Mouse (Mus musculus) spleen, postnatal 36 days (tissue): Measurements from ENCODE around the gene Tshr.
"Not testable (repeated sequence)": the region's sequence is repeated elsewhere in the genome, so short reads cannot be mapped to it uniquely, and the experiment has no call there.

Experiments
- DNase-seq, 2 experiments: peaks; one replicate each; pipeline ENCODE4 v3.0.0; 2022; ENCODE audit warnings: low spot score in 2 of 2, mixed read lengths in 1 of 2

The Tshr gene

GRCm38 (mm10) chr12:91496226-91496558 is 111.8 kb downstream of the Tshr start:
- no peak for DNase-seq

- no peak for DNase-seq
Observed at GRCm38 (mm10) chr12:91500475-91500874, 116.1 kb downstream of the Tshr start.

GRCm38 (mm10) chr12:91511766-91512165 is 127.4 kb downstream of the Tshr start:
- DNase-seq = no peak

- DNase-seq = no peak
Observed at GRCm38 (mm10) chr12:91513980-91514379, 129.6 kb downstream of the Tshr start.

- DNase-seq = no peak
Observed at GRCm38 (mm10) chr12:91517808-91518207, 133.4 kb downstream of the Tshr start.

- no peak for DNase-seq
Observed at GRCm38 (mm10) chr12:91523626-91524025, 139.3 kb downstream of the Tshr start.

- DNase-seq = no peak
Observed at GRCm38 (mm10) chr12:91534514-91534913, 150.2 kb downstream of the Tshr start.

GRCm38 (mm10) chr12:91540202-91540601 is 155.8 kb downstream of the Tshr start:
- DNase-seq = no peak

GRCm38 (mm10) chr12:91549471-91549870 is 165.1 kb downstream of the Tshr start:
- no peak for DNase-seq

- peak; percentile 7 to 15 for DNase-seq
Observed at GRCm38 (mm10) chr12:91551773-91552526, 167.6 kb downstream of the Tshr start.

GRCm38 (mm10) chr12:91557358-91558005 is 173.1 kb downstream of the Tshr start:
- not testable (repeated sequence) for DNase-seq

GRCm38 (mm10) chr12:91558152-91558551 is 173.8 kb downstream of the Tshr start:
- not testable (repeated sequence) for DNase-seq

GRCm38 (mm10) chr12:91567145-91567544 is 182.8 kb downstream of the Tshr start:
- DNase-seq = no peak

- no peak for DNase-seq
Observed at GRCm38 (mm10) chr12:91569255-91569654, 184.9 kb downstream of the Tshr start.

GRCm38 (mm10) chr12:91571708-91572107 is 187.3 kb downstream of the Tshr start:
- DNase-seq = no peak

- no peak for DNase-seq
Observed at GRCm38 (mm10) chr12:91579665-91580064, 195.3 kb downstream of the Tshr start.

GRCm38 (mm10) chr12:91581204-91582070 is 197.1 kb downstream of the Tshr start:
- DNase-seq = no peak

- DNase-seq = no peak
Observed at GRCm38 (mm10) chr12:91582362-91583002, 198.1 kb downstream of the Tshr start.

GRCm38 (mm10) chr12:91583409-91583808 is 199.0 kb downstream of the Tshr start:
- no peak for DNase-seq

- no peak for DNase-seq
Observed at GRCm38 (mm10) chr12:91585206-91585605, 200.8 kb downstream of the Tshr start.

GRCm38 (mm10) chr12:91585815-91586214 is 201.5 kb downstream of the Tshr start:
- DNase-seq = not testable (repeated sequence)

- DNase-seq = no peak
Observed at GRCm38 (mm10) chr12:91587077-91587476, 202.7 kb downstream of the Tshr start.
